Mouse (Mus musculus) midbrain, embryonic 12.5 days (tissue): ENCODE measurements around the gene Zswim3. TPM values are rescaled to one million over a fixed set of nuclear protein-coding genes. Genes with fewer than 3 reads are reported as not detected.

Source experiments
- ATAC-seq: fragments of 200-750 bp; cut with Nextera tagmentation; 2 replicates; pipeline ENCODE4 v1.8.0; 2017; ENCODE audit warnings: low read depth, moderate TSS enrichment, moderate library complexity; ENCODE audit not compliant: low FRiP score
- H3K27ac ChIP-seq: fragments of 300-500 bp; sonication (generic); replicated peaks from 2 replicates; pipeline ENCODE4 v1.5.1; 2016; ENCODE audit warnings: mild to moderate bottlenecking
- H3K27me3 ChIP-seq: fragments of 300-500 bp; sonication (generic); 2 replicates; pipeline ENCODE4 v1.6.1; 2016; ENCODE audit warnings: mild to moderate bottlenecking
- H3K36me3 ChIP-seq: fragments of 300-500 bp; sonication (generic); 2 replicates; pipeline ENCODE4 v1.6.1; 2016
- H3K4me1 ChIP-seq: fragments of 300-500 bp; sonication (generic); 2 replicates; pipeline ENCODE4 v1.6.1; 2016
- H3K4me2 ChIP-seq: fragments of 300-500 bp; sonication (generic); replicated peaks from 2 replicates; pipeline ENCODE4 v1.6.1; 2016; ENCODE audit warnings: mild to moderate bottlenecking, moderate library complexity
- H3K4me3 ChIP-seq: fragments of 300-500 bp; sonication (generic); 2 replicates; pipeline ENCODE4 v1.5.1; 2016; ENCODE audit warnings: mild to moderate bottlenecking
- H3K9ac ChIP-seq: fragments of 300-500 bp; sonication (generic); replicated peaks from 2 replicates; pipeline ENCODE4 v1.6.1; 2016; ENCODE audit warnings: mild to moderate bottlenecking, moderate library complexity
- H3K9me3 ChIP-seq: fragments of 300-500 bp; sonication (generic); 2 replicates; pipeline ENCODE4 v1.6.1; 2016; ENCODE audit warnings: mild to moderate bottlenecking
- WGBS: fragments of 180-500 bp; shearing (Covaris S2); methylation state at CpG from one replicate; pipeline ENCODE4 v1.1.7; 2016; 5-methylcytosine and 5-hydroxymethylcytosine counted together
- polyA plus RNA-seq: library from polyadenylated mRNA; unstranded; fragments of >200 nt; fragmentation: Nextera tagmentation; extraction: Ambion mirVana; gene quantifications from 2 replicates; pipeline ENCODE4 v1.2.1, GENCODE M21; 2016

The Zswim3 gene
- polyA plus RNA-seq, 1 experiment from 2014 or later = 12.1 TPM

GRCm38 (mm10) chr2:164817703-164818102, 12.8 kb downstream of the Zswim3 start:
- Histone ChIP-seq H3K9ac (no peak overlapping the region), H3K27ac (no peak overlapping the region), H3K4me1 (peaks cover 7% of the 10 kb centered on the region), H3K4me3 (no peak overlapping the region), H3K9me3 (no peaks in the 10 kb centered on the region), H3K27me3 (no peaks in the 10 kb centered on the region), H3K4me2 (no peak overlapping the region), H3K36me3 (peaks cover 19% of the 10 kb centered on the region)
- no peak for ATAC-seq
- 78% methylated on average over 5 of the region's 5 CpGs for WGBS

GRCm38 (mm10) chr2:164821060-164821459, 16.2 kb downstream of the Zswim3 start:
- no peaks in the 10 kb centered on the region for H3K27me3 ChIP-seq
- H3K27ac ChIP-seq = no peak overlapping the region
- 84% methylated on average over 6 of the region's 6 CpGs for WGBS
- H3K36me3 ChIP-seq = peaks cover 33% of the 10 kb centered on the region
- H3K4me3 ChIP-seq = no peak overlapping the region
- no peak overlapping the region for H3K4me2 ChIP-seq
- H3K9ac ChIP-seq = no peak overlapping the region
- peaks cover 15% of the 10 kb centered on the region for H3K4me1 ChIP-seq
- no peaks in the 10 kb centered on the region for H3K9me3 ChIP-seq
- ATAC-seq = no peak

GRCm38 (mm10) chr2:164822636-164823165, 17.8 kb downstream of the Zswim3 start, which contains the start of gene Zswim1:
Gene Zswim1 (plus strand): TSS chr2:164822686.
- peak within 1 kb of the TSS; percentile 68 for H3K9ac ChIP-seq
- H3K4me3 ChIP-seq = peak within 1 kb of the TSS; percentile 61
- H3K4me2 ChIP-seq = peak within 1 kb of the TSS; percentile 54
- H3K27me3 ChIP-seq = no peaks in the 10 kb centered on the region
- H3K27ac ChIP-seq = peak within 1 kb of the TSS; percentile 82
- WGBS = under 1% methylated on average over 32 of the region's 32 CpGs
- peak; percentile 100 for ATAC-seq
- no peaks in the 10 kb centered on the region for H3K9me3 ChIP-seq
- peaks cover 49% of the 10 kb centered on the region for H3K36me3 ChIP-seq
- H3K4me1 ChIP-seq = peaks cover 15% of the 10 kb centered on the region

GRCm38 (mm10) chr2:164823181-164823585, 18.3 kb downstream of the Zswim3 start:
- 3% methylated on average over 10 of the region's 10 CpGs for WGBS
- peak; percentile 72 for ATAC-seq

GRCm38 (mm10) chr2:164823969-164824368, 19.1 kb downstream of the Zswim3 start:
- 94% methylated on average over 4 of the region's 4 CpGs for WGBS
- no peak for ATAC-seq
- Histone ChIP-seq H3K36me3 (peaks cover 56% of the 10 kb centered on the region), H3K27ac (no peak overlapping the region), H3K9me3 (no peaks in the 10 kb centered on the region), H3K9ac (no peak overlapping the region), H3K4me2 (peak overlapping the region; percentile 54), H3K4me1 (peaks cover 15% of the 10 kb centered on the region), H3K4me3 (no peak overlapping the region), H3K27me3 (no peaks in the 10 kb centered on the region)

More at GRCm38 (mm10) chr2:164823181-164823585, 18.3 kb downstream of the Zswim3 start:
- H3K27ac ChIP-seq = peak overlapping the region; percentile 82
- peaks cover 54% of the 10 kb centered on the region for H3K36me3 ChIP-seq
- peak overlapping the region; percentile 68 for H3K9ac ChIP-seq
- H3K4me3 ChIP-seq = peak overlapping the region; percentile 61
- peak overlapping the region; percentile 54 for H3K4me2 ChIP-seq
- H3K27me3 ChIP-seq = no peaks in the 10 kb centered on the region
- peaks cover 15% of the 10 kb centered on the region for H3K4me1 ChIP-seq
- H3K9me3 ChIP-seq = no peaks in the 10 kb centered on the region

GRCm38 (mm10) chr2:164825521-164825920, 20.6 kb downstream of the Zswim3 start:
- 94% methylated on average over 17 of the region's 17 CpGs for WGBS
- Histone ChIP-seq H3K9ac (no peak overlapping the region), H3K27ac (no peak overlapping the region), H3K9me3 (no peaks in the 10 kb centered on the region), H3K4me2 (no peak overlapping the region), H3K27me3 (no peaks in the 10 kb centered on the region), H3K4me1 (peaks cover 15% of the 10 kb centered on the region), H3K4me3 (no peak overlapping the region), H3K36me3 (peaks cover 47% of the 10 kb centered on the region)
- ATAC-seq = no peak

GRCm38 (mm10) chr2:164827146-164827850, 22.4 kb downstream of the Zswim3 start:
- Histone ChIP-seq H3K9ac (no peak overlapping the region), H3K27ac (no peak overlapping the region)
- 91% methylated on average over 16 of the region's 16 CpGs for WGBS

GRCm38 (mm10) chr2:164828437-164828836, 23.5 kb downstream of the Zswim3 start, which contains the start of gene Spata25:
Gene Spata25 (minus strand): TSS chr2:164828537.
- Histone ChIP-seq H3K9ac (no peak within 1 kb of the TSS), H3K9me3 (no peaks in the 10 kb centered on the region), H3K36me3 (peaks cover 37% of the 10 kb centered on the region), H3K4me1 (peaks cover 14% of the 10 kb centered on the region), H3K4me3 (no peak within 1 kb of the TSS), H3K4me2 (no peak within 1 kb of the TSS), H3K27ac (no peak within 1 kb of the TSS), H3K27me3 (no peaks in the 10 kb centered on the region)
- 86% methylated on average over 6 of the region's 6 CpGs for WGBS
- no peak for ATAC-seq

More at GRCm38 (mm10) chr2:164827146-164827850, 22.4 kb downstream of the Zswim3 start:
- Histone ChIP-seq H3K27me3 (no peaks in the 10 kb centered on the region), H3K4me2 (no peak overlapping the region), H3K36me3 (peaks cover 37% of the 10 kb centered on the region), H3K4me3 (no peak overlapping the region), H3K4me1 (peaks cover 11% of the 10 kb centered on the region), H3K9me3 (no peaks in the 10 kb centered on the region)
- no peak for ATAC-seq

GRCm38 (mm10) chr2:164829090-164829489, 24.2 kb downstream of the Zswim3 start:
- WGBS = 97% methylated on average over 1 of the region's 1 CpGs
- H3K9ac ChIP-seq = no peak overlapping the region
- H3K27ac ChIP-seq = no peak overlapping the region
- no peaks in the 10 kb centered on the region for H3K27me3 ChIP-seq
- no peaks in the 10 kb centered on the region for H3K9me3 ChIP-seq
- peaks cover 10% of the 10 kb centered on the region for H3K4me1 ChIP-seq
- no peak for ATAC-seq
- no peak overlapping the region for H3K4me2 ChIP-seq
- H3K36me3 ChIP-seq = peaks cover 37% of the 10 kb centered on the region
- H3K4me3 ChIP-seq = no peak overlapping the region

- no peak overlapping the region for H3K4me3 ChIP-seq
- H3K4me2 ChIP-seq = no peak overlapping the region
- ATAC-seq = no peak
- no peaks in the 10 kb centered on the region for H3K9me3 ChIP-seq
- H3K4me1 ChIP-seq = peaks cover 19% of the 10 kb centered on the region
- H3K27me3 ChIP-seq = no peaks in the 10 kb centered on the region
- no peak overlapping the region for H3K9ac ChIP-seq
- peaks cover 24% of the 10 kb centered on the region for H3K36me3 ChIP-seq
- WGBS = 87% methylated on average over 10 of the region's 10 CpGs
- H3K27ac ChIP-seq = no peak overlapping the region
Measured at GRCm38 (mm10) chr2:164831029-164831428, 26.1 kb downstream of the Zswim3 start.

- Histone ChIP-seq H3K4me2 (peak overlapping the region; percentile 100), H3K27ac (peak overlapping the region; percentile 70), H3K36me3 (peaks cover 14% of the 10 kb centered on the region), H3K27me3 (no peaks in the 10 kb centered on the region), H3K4me1 (peaks cover 19% of the 10 kb centered on the region), H3K4me3 (peak overlapping the region; percentile 76), H3K9me3 (no peaks in the 10 kb centered on the region), H3K9ac (peak overlapping the region; percentile 83)
- 64% methylated on average over 16 of the region's 16 CpGs for WGBS
- ATAC-seq = no peak
Measured at GRCm38 (mm10) chr2:164832032-164832747, 27.3 kb downstream of the Zswim3 start.
